Mouse (Mus musculus): Measurements from ENCODE around the gene Psmd9. TPM values are rescaled to one million over a fixed set of nuclear protein-coding genes. Genes with fewer than 3 reads are reported as not detected.

Gene Psmd9
- total RNA-seq, 1 experiment, result 27.0 TPM

- no peak overlapping the region for H3K27ac ChIP-seq (ENCODE audit: insufficient read depth, low read depth, low read length, poor library complexity, severe bottlenecking)
- H3K4me1 ChIP-seq (ENCODE audit: control insufficient read depth in 2 of 2, insufficient read depth in 2 of 2, low read length in 2 of 2, poor library complexity in 1 of 2), result peaks cover 1 to 3% of the 10 kb centered on the region in 2 experiments; a peak in 1 of 4 replicates
- H3K36me3 ChIP-seq (ENCODE audit: control insufficient read depth, insufficient read depth, low read length, poor library complexity, severe bottlenecking), result no peaks in the 10 kb centered on the region
- TF ChIP-seq ZNF384 (IDR thresholded peaks at IDR 0.05; ENCODE audit: low read depth, low read length) (no peak), CHD2 (IDR thresholded peaks at IDR 0.05; ENCODE audit: low read depth, low read length) (no peak), MAFK (IDR thresholded peaks at IDR 0.05; ENCODE audit: insufficient read depth, low read depth, low read length) (no peak), ZC3H11A (IDR thresholded peaks at IDR 0.05; ENCODE audit: borderline replicate concordance, low read depth, low read length) (no peak)
- H3K4me3 ChIP-seq (ENCODE audit: insufficient read depth in 1 of 2, low read depth in 1 of 2, low read length in 2 of 2, poor library complexity in 1 of 2, severe bottlenecking in 1 of 2), result no peak overlapping the region
- in situ Hi-C loops (cut with MboI; ENCODE audit: low sequenced_read_pairs in 2 of 2, unreplicated experiment in 2 of 2), result no loop called here
- H3K9me3 ChIP-seq (ENCODE audit: control insufficient read depth, insufficient read depth, low read depth, low read length), result no peaks in the 10 kb centered on the region
- no peak for DNase-seq (ENCODE audit: low read depth, low spot score)
- H3K9ac ChIP-seq (ENCODE audit: insufficient read depth, low read depth, low read length, poor library complexity, severe bottlenecking), result no peak overlapping the region
Observed at GRCm38 (mm10) chr5:123229296-123229695, 60.1 kb downstream of the Psmd9 start.

GRCm38 (mm10) chr5:123232180-123232579, 63.0 kb downstream of the Psmd9 start:
- H3K4me3 ChIP-seq (ENCODE audit: insufficient read depth in 1 of 2, low read depth in 1 of 2, low read length in 2 of 2, poor library complexity in 1 of 2, severe bottlenecking in 1 of 2), result no peak overlapping the region

GRCm38 (mm10) chr5:123235731-123236130, 66.5 kb downstream of the Psmd9 start:
- DNase-seq (ENCODE audit: low read depth, low spot score), result peak; percentile 51
- H3K4me1 ChIP-seq (ENCODE audit: control insufficient read depth in 2 of 2, insufficient read depth in 2 of 2, low read length in 2 of 2, poor library complexity in 1 of 2), result no peaks in the 10 kb centered on the region
- H3K4me3 ChIP-seq (ENCODE audit: insufficient read depth in 1 of 2, low read depth in 1 of 2, low read length in 2 of 2, poor library complexity in 1 of 2, severe bottlenecking in 1 of 2), result no peak overlapping the region
- 0 out of 2 replicates have a peak, but pooled peaks have one; percentile 8 for TF ChIP-seq ZC3H11A (IDR thresholded peaks at IDR 0.05; ENCODE audit: borderline replicate concordance, low read depth, low read length)
- TF ChIP-seq MAFK (IDR thresholded peaks at IDR 0.05; ENCODE audit: insufficient read depth, low read depth, low read length), result no peak
- in situ Hi-C loops (cut with MboI; ENCODE audit: low sequenced_read_pairs in 2 of 2, unreplicated experiment in 2 of 2), result no loop called here
- no peak overlapping the region for H3K9ac ChIP-seq (ENCODE audit: insufficient read depth, low read depth, low read length, poor library complexity, severe bottlenecking)
- peaks cover 12% of the 10 kb centered on the region; the same call in 1 of the 2 replicates for H3K36me3 ChIP-seq (ENCODE audit: control insufficient read depth, insufficient read depth, low read length, poor library complexity, severe bottlenecking)
- no peaks in the 10 kb centered on the region for H3K9me3 ChIP-seq (ENCODE audit: control insufficient read depth, insufficient read depth, low read depth, low read length)
- H3K27ac ChIP-seq (ENCODE audit: insufficient read depth, low read depth, low read length, poor library complexity, severe bottlenecking), result no peak overlapping the region

More at GRCm38 (mm10) chr5:123232180-123232579, 63.0 kb downstream of the Psmd9 start:
- Histone ChIP-seq H3K27ac (ENCODE audit: insufficient read depth, low read depth, low read length, poor library complexity, severe bottlenecking) (no peak overlapping the region), H3K9me3 (ENCODE audit: control insufficient read depth, insufficient read depth, low read depth, low read length) (no peaks in the 10 kb centered on the region), H3K36me3 (ENCODE audit: control insufficient read depth, insufficient read depth, low read length, poor library complexity, severe bottlenecking) (no peaks in the 10 kb centered on the region), H3K4me1 (ENCODE audit: control insufficient read depth in 2 of 2, insufficient read depth in 2 of 2, low read length in 2 of 2, poor library complexity in 1 of 2) (peaks cover 1 to 3% of the 10 kb centered on the region in 2 experiments; a peak in 1 of 4 replicates), H3K9ac (ENCODE audit: insufficient read depth, low read depth, low read length, poor library complexity, severe bottlenecking) (no peak overlapping the region)
- TF ChIP-seq ZNF384 (IDR thresholded peaks at IDR 0.05; ENCODE audit: low read depth, low read length) (no peak), HCFC1 (IDR thresholded peaks at IDR 0.05; ENCODE audit: borderline replicate concordance, insufficient read depth, low read length) (no peak)
- in situ Hi-C loops (cut with MboI; ENCODE audit: low sequenced_read_pairs in 2 of 2, unreplicated experiment in 2 of 2), result no loop called here
- no peak for DNase-seq (ENCODE audit: low read depth, low spot score)

GRCm38 (mm10) chr5:123236426-123236825, 67.2 kb downstream of the Psmd9 start:
- in situ Hi-C loops (cut with MboI; ENCODE audit: low sequenced_read_pairs in 2 of 2, unreplicated experiment in 2 of 2), result no loop called here
- no peak for TF ChIP-seq MAFK (IDR thresholded peaks at IDR 0.05; ENCODE audit: insufficient read depth, low read depth, low read length)
- TF ChIP-seq HCFC1 (IDR thresholded peaks at IDR 0.05; ENCODE audit: borderline replicate concordance, insufficient read depth, low read length), result no peak
- no peak for TF ChIP-seq ZC3H11A (IDR thresholded peaks at IDR 0.05; ENCODE audit: borderline replicate concordance, low read depth, low read length)
- TF ChIP-seq ZNF384 (IDR thresholded peaks at IDR 0.05; ENCODE audit: low read depth, low read length), result no peak
- TF ChIP-seq CHD2 (IDR thresholded peaks at IDR 0.05; ENCODE audit: low read depth, low read length), result no peak
- no peak for DNase-seq (ENCODE audit: low read depth, low spot score)
- H3K36me3 ChIP-seq (ENCODE audit: control insufficient read depth, insufficient read depth, low read length, poor library complexity, severe bottlenecking), result peaks cover 12% of the 10 kb centered on the region; the same call in 1 of the 2 replicates
- no peak overlapping the region for H3K4me3 ChIP-seq (ENCODE audit: insufficient read depth in 1 of 2, low read depth in 1 of 2, low read length in 2 of 2, poor library complexity in 1 of 2, severe bottlenecking in 1 of 2)
- no peak overlapping the region for H3K27ac ChIP-seq (ENCODE audit: insufficient read depth, low read depth, low read length, poor library complexity, severe bottlenecking)
- H3K9ac ChIP-seq (ENCODE audit: insufficient read depth, low read depth, low read length, poor library complexity, severe bottlenecking), result no peak overlapping the region
- no peaks in the 10 kb centered on the region for H3K4me1 ChIP-seq (ENCODE audit: control insufficient read depth in 2 of 2, insufficient read depth in 2 of 2, low read length in 2 of 2, poor library complexity in 1 of 2)
- no peaks in the 10 kb centered on the region for H3K9me3 ChIP-seq (ENCODE audit: control insufficient read depth, insufficient read depth, low read depth, low read length)

GRCm38 (mm10) chr5:123239501-123239900, 70.3 kb downstream of the Psmd9 start:
- in situ Hi-C loops (cut with MboI; ENCODE audit: low sequenced_read_pairs in 2 of 2, unreplicated experiment in 2 of 2), result no loop called here
- no peak overlapping the region for H3K4me3 ChIP-seq (ENCODE audit: insufficient read depth in 1 of 2, low read depth in 1 of 2, low read length in 2 of 2, poor library complexity in 1 of 2, severe bottlenecking in 1 of 2)
- no peaks in the 10 kb centered on the region for H3K9me3 ChIP-seq (ENCODE audit: control insufficient read depth, insufficient read depth, low read depth, low read length)
- 0 out of 2 replicates have a peak overlapping the region, but pooled peaks have one; percentile 16 for H3K9ac ChIP-seq (ENCODE audit: insufficient read depth, low read depth, low read length, poor library complexity, severe bottlenecking)
- H3K36me3 ChIP-seq (ENCODE audit: control insufficient read depth, insufficient read depth, low read length, poor library complexity, severe bottlenecking), result peaks cover 18% of the 10 kb centered on the region; the same call in 1 of the 2 replicates
- DNase-seq (ENCODE audit: low read depth, low spot score), result no peak
- H3K27ac ChIP-seq (ENCODE audit: insufficient read depth, low read depth, low read length, poor library complexity, severe bottlenecking), result no peak overlapping the region
- TF ChIP-seq CHD2 (IDR thresholded peaks at IDR 0.05; ENCODE audit: low read depth, low read length) (no peak), ZNF384 (IDR thresholded peaks at IDR 0.05; ENCODE audit: low read depth, low read length) (no peak), ZC3H11A (IDR thresholded peaks at IDR 0.05; ENCODE audit: borderline replicate concordance, low read depth, low read length) (no peak), HCFC1 (IDR thresholded peaks at IDR 0.05; ENCODE audit: borderline replicate concordance, insufficient read depth, low read length) (no peak), MAFK (IDR thresholded peaks at IDR 0.05; ENCODE audit: insufficient read depth, low read depth, low read length) (no peak)
- H3K4me1 ChIP-seq (ENCODE audit: control insufficient read depth in 2 of 2, insufficient read depth in 2 of 2, low read length in 2 of 2, poor library complexity in 1 of 2), result no peaks in the 10 kb centered on the region
